Mouse (Mus musculus): ENCODE data around the gene Iffo2. TPM values are rescaled to one million over a fixed set of nuclear protein-coding genes. Genes with fewer than 3 reads are reported as not detected.
"Not testable (repeated sequence)": the region's sequence is repeated elsewhere in the genome, so short reads cannot be mapped to it uniquely, and the experiment has no call there.

The Iffo2 gene
- 7.3 and 7.9 TPM in 2 replicates for polyA plus RNA-seq (2016; fragmentation: Nextera tagmentation; extraction: Ambion mirVana)

DNA sequence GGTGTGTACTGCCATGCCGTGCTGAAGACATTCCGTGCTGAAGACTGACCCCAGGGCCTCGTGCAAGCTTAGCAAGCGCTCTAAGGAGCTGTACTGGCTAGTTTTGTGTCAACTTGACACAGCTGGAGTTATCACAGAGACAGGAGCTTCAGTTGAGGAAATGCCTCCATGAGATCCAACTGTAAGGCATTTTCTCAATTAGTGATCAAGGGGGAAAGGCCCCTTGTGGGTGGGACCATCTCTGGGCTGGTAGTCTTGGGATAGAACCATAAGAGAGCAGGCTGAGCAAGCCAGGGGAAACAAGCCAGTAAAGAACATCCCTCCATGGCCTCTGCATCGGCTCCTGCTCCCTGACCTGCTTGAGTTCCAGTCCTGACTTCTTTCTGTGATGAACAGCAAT lies at the start of gene Iffo2:
Iffo2 (plus strand) TSS at position 301 of the 400 bp plus-strand sequence.
- not testable (repeated sequence) for H3K36me3 ChIP-seq

DNA sequence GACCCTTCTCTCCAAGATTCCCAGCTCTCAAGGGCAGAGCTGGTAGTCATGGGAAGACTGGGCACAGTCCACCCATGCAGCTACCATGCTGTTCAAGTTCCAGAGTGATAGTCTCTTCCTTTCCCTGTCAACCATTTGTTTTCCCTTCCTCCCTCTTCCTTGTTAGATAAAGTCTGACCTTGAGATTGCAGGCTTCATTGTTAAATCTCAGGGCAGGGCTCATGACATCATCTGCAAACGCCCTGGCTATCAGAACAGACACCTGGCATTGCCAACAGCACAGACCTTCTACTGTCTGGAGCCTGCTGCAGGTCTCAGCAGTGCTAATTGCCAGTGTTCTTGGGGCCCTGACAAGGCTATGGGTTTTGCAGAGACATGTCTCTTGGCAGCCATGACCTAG lies 48.9 kb upstream of the Iffo2 start:
- no peaks in the 10 kb centered on the region for H3K27me3 ChIP-seq (replicated peaks)
- 96% methylated on average over 1 of the region's 1 CpGs for WGBS
- H3K4me1 ChIP-seq = no peaks in the 10 kb centered on the region
- ATAC-seq (ENCODE audit: low FRiP score, low read depth) = no peak
- H3K36me3 ChIP-seq = peaks cover 95% of the 10 kb centered on the region
- no peak overlapping the region for H3K4me2 ChIP-seq (replicated peaks)
- H3K9me3 ChIP-seq = no peaks in the 10 kb centered on the region
- H3K9ac ChIP-seq = no peak overlapping the region
- no peak overlapping the region for H3K4me3 ChIP-seq
- no peak overlapping the region for H3K27ac ChIP-seq

More for the DNA sequence above, at the start of gene Iffo2:
- H3K4me2 ChIP-seq (replicated peaks); H3K27ac ChIP-seq; H3K4me1 ChIP-seq; H3K9ac ChIP-seq; H3K9me3 ChIP-seq; ATAC-seq (ENCODE audit: low FRiP score, low read depth); H3K27me3 ChIP-seq (replicated peaks); H3K4me3 ChIP-seq: not testable (repeated sequence)
- WGBS = 88% methylated on average over 5 of the region's 5 CpGs

DNA sequence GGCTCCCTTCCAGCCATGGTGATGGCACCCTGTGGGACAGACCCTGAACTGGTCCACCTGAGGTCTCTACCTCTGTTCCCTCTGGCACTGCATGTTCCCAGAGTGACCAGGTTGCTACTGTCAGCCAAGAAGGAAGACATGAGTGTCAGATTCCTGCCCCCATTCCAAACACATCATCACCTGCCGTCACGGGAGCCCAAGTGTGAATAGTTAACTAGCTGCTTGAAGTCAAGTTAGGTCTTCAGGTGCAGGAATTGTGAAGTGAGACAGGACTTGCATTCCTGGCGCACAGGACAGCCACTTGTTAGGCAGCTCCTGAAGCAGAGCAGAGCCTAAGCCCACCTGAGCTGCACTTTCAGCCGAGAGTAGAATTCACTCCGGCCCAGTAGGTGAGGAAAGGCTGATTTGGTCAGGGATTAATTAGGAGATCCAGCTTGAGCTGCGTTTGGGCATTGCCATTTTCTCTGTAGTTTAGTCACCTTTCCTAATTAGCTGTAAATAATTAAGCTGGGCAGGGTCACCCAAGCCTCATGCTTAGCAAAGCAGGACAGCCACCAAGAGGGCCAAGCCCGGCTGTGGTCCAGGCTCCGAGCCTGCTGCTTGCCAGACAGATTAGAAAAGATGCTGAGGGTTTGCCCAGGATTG lies 46.8 kb upstream of the Iffo2 start:
- WGBS = 89% methylated on average over 8 of the region's 8 CpGs

DNA sequence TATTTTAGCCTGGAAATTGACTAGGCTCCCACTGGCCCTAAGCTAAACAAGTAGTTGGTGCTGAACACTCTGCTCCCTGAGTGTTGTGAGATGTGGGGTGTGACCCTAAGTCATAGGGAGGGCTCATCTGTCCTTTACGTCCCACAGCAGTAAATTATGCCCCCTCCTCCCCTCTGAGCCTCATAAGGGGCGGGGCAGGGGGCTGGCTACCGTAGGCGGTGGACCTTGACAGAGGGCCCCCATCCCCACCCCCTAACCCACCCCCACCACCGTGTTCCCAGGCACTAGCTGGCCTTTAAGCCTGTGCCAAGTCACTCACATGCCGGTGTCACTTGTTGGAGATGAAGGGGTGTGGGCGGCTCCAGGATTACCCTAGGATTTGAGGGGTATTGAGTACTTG lies 45.9 kb upstream of the Iffo2 start:
- no peak for ATAC-seq (ENCODE audit: low FRiP score, low read depth)
- Histone ChIP-seq H3K36me3 (peaks cover 95% of the 10 kb centered on the region), H3K9ac (no peak overlapping the region)

More for the DNA sequence above, 46.8 kb upstream of the Iffo2 start:
- H3K4me1 ChIP-seq = no peaks in the 10 kb centered on the region
- no peaks in the 10 kb centered on the region for H3K9me3 ChIP-seq
- H3K9ac ChIP-seq = no peak overlapping the region
- no peak overlapping the region for H3K4me3 ChIP-seq
- H3K27me3 ChIP-seq (replicated peaks) = no peaks in the 10 kb centered on the region
- peaks cover 95% of the 10 kb centered on the region for H3K36me3 ChIP-seq
- H3K27ac ChIP-seq = no peak overlapping the region
- no peak for ATAC-seq (ENCODE audit: low FRiP score, low read depth)
- no peak overlapping the region for H3K4me2 ChIP-seq (replicated peaks)

DNA sequence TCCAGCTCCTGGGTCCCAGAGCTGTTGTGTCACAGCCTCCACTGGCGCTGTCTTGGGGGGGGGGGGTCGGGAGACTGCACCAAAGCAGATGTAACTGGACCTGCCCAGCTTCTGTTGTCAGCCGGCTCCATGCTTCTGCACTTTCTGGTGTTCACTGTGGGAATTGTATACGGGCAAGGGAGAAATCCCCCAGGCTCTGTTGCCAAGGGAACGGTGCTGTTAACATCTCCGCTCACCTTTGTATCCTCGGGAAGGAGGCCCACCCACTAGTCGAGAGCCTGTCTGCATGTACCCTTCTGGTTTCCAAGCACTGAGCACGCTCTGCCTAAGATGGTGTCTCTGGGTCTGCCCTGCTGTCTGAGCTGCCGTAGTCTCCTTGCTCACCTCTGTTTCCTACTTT lies 43.3 kb upstream of the Iffo2 start:
- Histone ChIP-seq H3K36me3 (peaks cover 93% of the 10 kb centered on the region), H3K9ac (no peak overlapping the region), H3K9me3 (no peaks in the 10 kb centered on the region), H3K27me3 (replicated peaks) (no peaks in the 10 kb centered on the region), H3K27ac (no peak overlapping the region), H3K4me1 (no peaks in the 10 kb centered on the region), H3K4me2 (replicated peaks) (no peak overlapping the region), H3K4me3 (no peak overlapping the region)
- ATAC-seq (ENCODE audit: low FRiP score, low read depth) = no peak
- 54% methylated on average over 10 of the region's 10 CpGs for WGBS

More for the DNA sequence above, 45.9 kb upstream of the Iffo2 start:
- Histone ChIP-seq H3K4me2 (replicated peaks) (no peak overlapping the region), H3K27me3 (replicated peaks) (no peaks in the 10 kb centered on the region), H3K9me3 (no peaks in the 10 kb centered on the region), H3K4me3 (no peak overlapping the region), H3K27ac (no peak overlapping the region), H3K4me1 (no peaks in the 10 kb centered on the region)
- 65% methylated on average over 7 of the region's 7 CpGs for WGBS

DNA sequence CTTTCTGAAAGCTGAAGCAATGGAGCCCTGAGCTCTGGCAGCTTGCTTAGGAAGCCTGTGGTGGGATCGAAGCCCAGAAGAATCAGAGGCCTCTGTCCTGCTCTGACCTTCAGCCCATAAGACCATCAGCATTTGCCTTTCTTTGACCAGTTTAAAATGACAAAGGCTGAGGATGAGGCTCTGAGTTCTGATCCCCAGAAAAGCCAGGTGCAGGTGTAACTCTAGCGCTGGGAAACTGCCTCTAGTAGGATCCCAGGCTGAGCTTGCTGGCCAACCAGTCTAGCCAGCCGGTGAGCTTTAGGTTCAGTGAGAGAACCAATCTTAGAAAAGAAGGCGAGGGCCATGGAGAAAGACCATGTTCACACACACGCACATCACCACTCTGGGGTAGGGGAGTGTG lies 42.0 kb upstream of the Iffo2 start:
- H3K36me3 ChIP-seq = peaks cover 81% of the 10 kb centered on the region
- WGBS = 94% methylated on average over 5 of the region's 5 CpGs
- no peak overlapping the region for H3K4me3 ChIP-seq
- no peak for ATAC-seq (ENCODE audit: low FRiP score, low read depth)
- no peak overlapping the region for H3K4me2 ChIP-seq (replicated peaks)
- no peaks in the 10 kb centered on the region for H3K4me1 ChIP-seq
- H3K27me3 ChIP-seq (replicated peaks) = no peaks in the 10 kb centered on the region
- no peak overlapping the region for H3K27ac ChIP-seq
- 0 out of 2 replicates have a peak overlapping the region, but pooled peaks have one; percentile 26 for H3K9ac ChIP-seq
- H3K9me3 ChIP-seq = no peaks in the 10 kb centered on the region

DNA sequence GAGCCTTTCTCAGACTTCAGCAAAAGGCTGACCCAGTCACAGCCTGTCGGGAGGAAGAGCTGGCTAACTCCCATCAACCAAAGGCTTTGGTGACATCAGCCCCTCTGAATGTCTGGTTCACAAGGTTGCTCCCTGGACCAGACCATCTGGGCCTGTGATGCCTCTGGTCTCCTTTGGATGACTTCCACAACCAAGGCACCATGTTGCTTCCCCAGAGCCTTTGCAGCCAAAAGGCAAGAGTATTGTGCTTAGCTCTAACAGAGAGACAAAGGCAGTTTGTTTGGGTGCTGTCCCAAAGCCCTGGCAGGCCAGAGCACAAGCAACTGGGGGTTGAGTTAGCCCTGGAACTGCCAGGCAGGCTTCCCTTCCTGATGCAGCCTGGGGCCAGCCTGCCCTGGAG lies 40.4 kb upstream of the Iffo2 start:
- ATAC-seq (ENCODE audit: low FRiP score, low read depth) = no peak
- H3K4me2 ChIP-seq (replicated peaks) = no peak overlapping the region
- no peaks in the 10 kb centered on the region for H3K4me1 ChIP-seq
- H3K36me3 ChIP-seq = peaks cover 65% of the 10 kb centered on the region
- H3K27ac ChIP-seq = no peak overlapping the region
- H3K27me3 ChIP-seq (replicated peaks) = no peaks in the 10 kb centered on the region
- no peak overlapping the region for H3K9ac ChIP-seq
- H3K9me3 ChIP-seq = no peaks in the 10 kb centered on the region
- WGBS = 90% methylated on average over 1 of the region's 1 CpGs
- H3K4me3 ChIP-seq = no peak overlapping the region

DNA sequence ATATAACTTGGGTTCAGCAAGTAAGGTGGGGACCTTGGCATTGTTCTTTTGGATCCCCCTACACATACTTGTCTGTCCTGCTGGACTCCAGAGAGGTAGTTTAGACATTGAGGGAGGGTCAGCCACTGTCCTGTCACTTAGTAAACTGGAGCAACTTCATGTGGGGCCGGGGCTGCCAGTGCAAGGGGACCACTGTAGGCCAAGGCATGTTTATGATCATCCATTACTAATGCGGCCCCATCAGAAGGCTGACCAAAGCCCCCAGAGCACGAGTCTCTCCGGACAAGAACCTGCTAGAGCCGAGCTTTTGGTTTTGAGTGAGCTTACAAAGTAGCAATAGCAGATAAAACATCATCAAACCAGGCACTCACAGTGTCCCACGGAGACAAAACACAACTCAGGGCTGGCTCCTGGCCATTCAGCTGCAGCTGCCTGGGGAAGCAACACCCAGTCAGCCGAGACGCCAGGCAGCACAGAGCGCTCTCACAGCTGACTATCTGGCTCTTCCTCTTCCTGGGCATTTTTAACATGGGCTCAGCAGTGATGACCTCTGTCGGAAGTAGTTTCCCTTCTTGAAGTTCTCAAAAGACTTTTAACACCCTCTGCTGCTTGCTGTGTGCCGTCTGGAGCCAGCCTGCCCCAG lies 39.8 kb upstream of the Iffo2 start:
- no peaks in the 10 kb centered on the region for H3K27me3 ChIP-seq (replicated peaks)
- H3K27ac ChIP-seq = no peak overlapping the region
- H3K9me3 ChIP-seq = no peaks in the 10 kb centered on the region
- WGBS = 87% methylated on average over 11 of the region's 11 CpGs
- H3K4me1 ChIP-seq = no peaks in the 10 kb centered on the region
- ATAC-seq (ENCODE audit: low FRiP score, low read depth) = no peak
- H3K4me3 ChIP-seq = no peak overlapping the region
- peaks cover 59% of the 10 kb centered on the region for H3K36me3 ChIP-seq
- no peak overlapping the region for H3K4me2 ChIP-seq (replicated peaks)
- H3K9ac ChIP-seq = no peak overlapping the region

DNA sequence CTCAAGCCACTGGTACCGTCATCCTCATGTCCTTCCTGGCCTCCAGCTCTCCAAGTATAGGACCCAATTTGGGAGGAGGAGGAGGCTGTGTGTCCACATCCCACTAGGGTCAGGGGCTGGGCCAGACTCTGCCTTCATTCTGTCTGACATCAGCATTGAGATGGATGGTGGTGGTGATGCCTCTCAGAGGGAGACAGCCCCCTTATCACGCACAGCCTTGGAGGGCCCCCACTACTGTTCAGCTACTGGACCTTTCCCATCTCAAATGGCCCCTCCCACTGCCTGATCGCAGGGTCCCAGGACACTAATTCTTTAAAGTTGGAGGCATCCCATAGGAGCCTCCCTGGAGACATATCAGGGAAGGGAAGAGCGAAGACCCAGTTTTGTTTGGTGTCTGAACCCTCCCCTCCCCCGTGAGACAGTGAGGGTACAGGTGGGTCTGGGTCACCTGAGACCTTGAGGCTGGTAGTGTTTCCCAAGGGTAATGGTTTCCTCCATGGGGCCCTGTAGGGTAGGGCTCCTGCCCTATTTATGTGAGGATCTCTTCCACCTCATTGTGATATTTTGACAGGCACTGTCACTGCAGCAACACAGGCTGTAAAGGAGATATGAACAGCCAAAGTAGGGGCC lies 38.7 kb upstream of the Iffo2 start:
- Histone ChIP-seq H3K4me1 (no peaks in the 10 kb centered on the region), H3K4me3 (no peak overlapping the region), H3K9me3 (no peaks in the 10 kb centered on the region), H3K27ac (no peak overlapping the region), H3K36me3 (peaks cover 52% of the 10 kb centered on the region), H3K9ac (no peak overlapping the region), H3K27me3 (replicated peaks) (no peaks in the 10 kb centered on the region), H3K4me2 (replicated peaks) (no peak overlapping the region)
- ATAC-seq (ENCODE audit: low FRiP score, low read depth) = no peak
- 94% methylated on average over 5 of the region's 5 CpGs for WGBS

DNA sequence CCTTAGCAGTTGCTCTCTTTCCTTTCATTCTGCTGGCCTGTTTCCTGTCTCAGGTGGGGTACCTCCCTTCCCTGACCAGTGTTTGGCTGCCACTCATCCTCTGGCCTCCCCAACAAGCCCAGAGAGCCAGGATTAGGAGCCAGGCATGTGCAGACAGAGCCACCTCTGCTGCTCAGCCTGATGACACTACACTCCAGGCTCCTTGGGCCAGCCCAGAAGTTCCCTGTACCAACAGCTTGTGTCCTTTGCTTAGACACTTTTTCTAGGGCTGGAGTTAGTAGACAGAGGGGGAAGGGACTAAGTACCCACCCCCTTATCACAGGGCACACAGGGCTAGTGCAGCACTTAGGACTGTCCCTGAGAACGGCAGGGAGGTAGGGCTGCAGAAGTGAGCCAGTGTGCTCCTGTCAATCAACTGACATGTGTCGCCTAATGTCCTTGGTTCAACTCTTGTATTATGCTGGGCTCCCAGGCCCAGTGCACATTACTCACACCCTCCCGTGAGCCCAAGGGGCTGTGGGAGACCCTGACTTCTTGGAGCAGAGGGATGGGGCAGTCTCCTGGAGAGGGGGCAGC lies 38.0 kb upstream of the Iffo2 start:
- Histone ChIP-seq H3K36me3 (peaks cover 45% of the 10 kb centered on the region), H3K9ac (no peak overlapping the region), H3K4me2 (replicated peaks) (no peak overlapping the region), H3K9me3 (no peaks in the 10 kb centered on the region), H3K4me1 (no peaks in the 10 kb centered on the region), H3K27me3 (replicated peaks) (no peaks in the 10 kb centered on the region), H3K4me3 (no peak overlapping the region), H3K27ac (no peak overlapping the region)
- WGBS = 66% methylated on average over 3 of the region's 3 CpGs
- no peak for ATAC-seq (ENCODE audit: low FRiP score, low read depth)

DNA sequence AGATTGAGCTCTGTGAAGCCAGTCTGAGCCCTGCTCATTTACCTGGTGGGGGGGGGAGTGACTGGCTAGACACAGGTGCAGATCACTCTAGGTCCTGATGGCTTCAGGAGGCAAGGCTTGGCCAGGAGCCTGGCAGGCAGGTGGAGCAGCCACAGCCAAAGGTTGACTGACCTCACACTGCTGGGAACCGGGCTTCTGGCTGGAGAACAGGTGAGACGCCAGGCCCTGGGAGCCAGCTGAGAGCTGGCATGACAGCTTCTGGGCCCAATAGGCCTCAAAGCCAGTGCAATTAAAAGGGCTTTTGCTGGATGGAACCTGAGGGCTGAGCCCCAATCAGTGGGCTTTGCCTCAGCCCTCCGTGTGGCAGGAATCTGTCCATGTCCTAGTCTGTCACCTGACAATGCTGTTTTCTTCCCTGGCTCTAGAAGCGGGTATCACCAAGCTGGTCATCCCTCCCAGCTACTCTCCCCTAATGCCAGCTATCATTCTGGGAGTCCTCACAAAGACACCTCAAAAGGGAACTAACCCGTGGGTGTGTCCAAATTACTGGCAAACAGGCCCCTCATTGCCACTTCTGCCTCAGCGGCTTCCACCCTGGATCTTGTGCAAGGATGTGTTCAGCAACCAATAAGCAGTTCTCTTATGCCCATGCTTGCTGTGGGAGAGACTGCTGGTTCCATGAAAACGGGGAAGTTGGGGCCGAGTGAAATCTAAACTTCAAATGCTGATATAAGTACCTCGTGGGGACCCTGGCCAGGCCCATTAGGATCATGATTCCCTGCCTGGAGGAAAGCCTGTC lies 36.9 kb upstream of the Iffo2 start:
- peaks cover 34% of the 10 kb centered on the region for H3K36me3 ChIP-seq
- H3K9ac ChIP-seq = no peak overlapping the region
- H3K27me3 ChIP-seq (replicated peaks) = no peaks in the 10 kb centered on the region
- H3K27ac ChIP-seq = no peak overlapping the region
- ATAC-seq (ENCODE audit: low FRiP score, low read depth) = no peak
- no peak overlapping the region for H3K4me3 ChIP-seq
- 78% methylated on average over 9 of the region's 9 CpGs for WGBS
- peaks cover 6% of the 10 kb centered on the region for H3K4me1 ChIP-seq
- H3K9me3 ChIP-seq = no peaks in the 10 kb centered on the region
- no peak overlapping the region for H3K4me2 ChIP-seq (replicated peaks)

DNA sequence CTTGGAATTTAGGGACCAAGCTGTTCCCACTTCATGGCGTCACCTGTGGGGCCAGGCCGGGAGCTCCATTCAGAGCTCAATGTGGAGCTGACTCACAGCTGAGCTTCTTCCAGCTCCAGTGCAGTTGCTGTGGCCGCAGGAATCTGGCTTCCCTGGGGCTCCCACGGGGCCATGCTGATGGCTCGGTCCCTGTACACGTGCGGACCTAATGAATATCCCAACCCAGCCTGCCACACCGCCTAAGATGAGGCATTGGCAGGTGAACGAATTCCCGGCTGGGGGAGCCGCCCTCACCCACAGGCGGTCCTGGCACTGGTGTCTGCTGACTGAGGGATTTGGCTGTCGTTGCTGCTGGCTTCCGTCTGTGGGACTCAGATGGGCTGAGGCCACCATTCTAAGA lies 29.5 kb upstream of the Iffo2 start:
- Histone ChIP-seq H3K27ac (no peak overlapping the region), H3K9me3 (peaks cover 4% of the 10 kb centered on the region; the same call in 1 of the 2 replicates), H3K36me3 (no peaks in the 10 kb centered on the region), H3K4me2 (replicated peaks) (no peak overlapping the region), H3K4me3 (no peak overlapping the region), H3K9ac (no peak overlapping the region), H3K4me1 (peaks cover 6% of the 10 kb centered on the region), H3K27me3 (replicated peaks) (no peaks in the 10 kb centered on the region)
- 70% methylated on average over 14 of the region's 14 CpGs for WGBS
- ATAC-seq (ENCODE audit: low FRiP score, low read depth) = no peak

All from neural tube, embryonic 12.5 days (tissue).